Mouse (Mus musculus): Measurements from ENCODE around the gene Ctnnd1. TPM values are rescaled to one million over a fixed set of nuclear protein-coding genes. Genes with fewer than 3 reads are reported as not detected.

Ctnnd1 gene
- total RNA-seq, 1 experiment from 2014 or later = 24.5 TPM

DNA sequence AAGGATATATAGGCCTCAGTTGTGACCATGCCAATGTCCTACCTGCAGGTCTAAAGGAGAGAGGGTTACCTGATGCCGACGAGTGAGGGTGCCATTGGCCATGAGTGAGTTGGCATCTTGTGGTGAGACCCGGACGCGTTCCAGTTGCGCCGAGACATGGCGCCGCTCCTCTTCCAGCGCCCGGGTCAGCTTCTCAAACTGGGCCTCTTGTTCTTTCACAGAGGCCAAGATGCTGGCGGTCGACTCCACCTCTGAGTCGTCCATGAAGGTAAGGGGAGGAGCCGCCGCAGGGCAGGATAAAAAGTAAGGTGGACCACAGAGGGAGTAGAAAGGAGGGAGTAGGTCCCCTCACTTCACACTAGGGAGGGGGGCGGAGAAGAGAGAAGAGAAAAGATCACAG lies 26.4 kb downstream of the Ctnnd1 start:
- no peak for ATAC-seq (replicated peaks in 1 of 2; ENCODE audit: insufficient read depth in 1 of 2, low FRiP score in 2 of 2, low TSS enrichment in 1 of 2, low read depth in 1 of 2, poor library complexity in 2 of 2, severe bottlenecking in 2 of 2)

DNA sequence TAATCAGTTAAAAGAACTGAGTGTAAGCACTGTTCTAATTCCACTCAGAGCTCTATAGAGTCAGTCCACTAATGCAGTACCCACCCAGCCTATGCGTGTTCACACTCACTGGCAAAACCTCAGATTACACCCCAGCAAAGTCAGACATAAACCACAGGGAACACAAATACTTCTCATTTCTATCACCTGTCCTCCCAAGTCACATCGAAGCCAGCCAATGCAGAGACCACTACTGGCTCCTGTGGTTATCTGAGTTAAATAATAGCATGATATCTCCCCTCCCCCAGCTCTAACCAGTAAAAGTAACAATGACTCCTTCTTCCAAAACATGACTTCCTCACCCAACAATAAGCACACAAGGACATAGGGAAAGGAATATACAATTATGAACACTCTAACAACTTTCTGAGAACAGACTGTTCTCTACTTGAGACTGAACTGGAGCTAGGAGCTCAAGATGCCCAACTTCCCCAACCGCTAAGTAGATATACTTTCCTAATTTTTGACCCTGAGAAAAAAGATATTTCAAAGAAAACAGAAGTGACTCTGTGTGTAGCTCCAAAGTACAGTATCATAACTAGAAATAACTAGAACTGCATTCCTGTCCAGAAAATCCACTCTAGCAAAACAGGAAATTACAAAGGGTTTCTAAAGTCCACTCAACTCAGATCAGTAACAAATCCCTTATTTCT lies 27.0 kb downstream of the Ctnnd1 start:
- peak; percentile 43 to 46 for ATAC-seq (replicated peaks in 1 of 2; ENCODE audit: insufficient read depth in 1 of 2, low FRiP score in 2 of 2, low TSS enrichment in 1 of 2, low read depth in 1 of 2, poor library complexity in 2 of 2, severe bottlenecking in 2 of 2)

DNA sequence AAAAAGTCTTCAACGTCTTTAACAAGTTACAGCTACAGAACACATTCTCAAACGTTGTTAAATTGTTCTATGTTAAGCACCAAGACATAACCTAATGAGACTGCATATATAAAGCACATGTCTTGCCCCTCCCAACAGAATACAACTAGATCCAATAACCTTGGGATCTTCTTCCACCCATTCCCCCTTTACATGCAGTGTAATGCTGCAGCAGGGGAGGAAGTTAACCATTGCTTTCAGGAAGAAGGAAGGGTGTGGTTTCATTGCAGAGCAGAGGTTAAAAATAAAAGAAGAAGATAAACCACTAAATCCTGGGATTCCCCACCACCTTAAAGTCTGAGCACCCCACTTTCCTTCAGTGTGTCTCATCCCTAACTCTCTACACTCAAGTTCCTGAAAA lies 27.9 kb downstream of the Ctnnd1 start:
- ATAC-seq (replicated peaks in 1 of 2; ENCODE audit: insufficient read depth in 1 of 2, low FRiP score in 2 of 2, low TSS enrichment in 1 of 2, low read depth in 1 of 2, poor library complexity in 2 of 2, severe bottlenecking in 2 of 2) = peak; percentile 8 to 17; a peak in 1 of 4 replicates

DNA sequence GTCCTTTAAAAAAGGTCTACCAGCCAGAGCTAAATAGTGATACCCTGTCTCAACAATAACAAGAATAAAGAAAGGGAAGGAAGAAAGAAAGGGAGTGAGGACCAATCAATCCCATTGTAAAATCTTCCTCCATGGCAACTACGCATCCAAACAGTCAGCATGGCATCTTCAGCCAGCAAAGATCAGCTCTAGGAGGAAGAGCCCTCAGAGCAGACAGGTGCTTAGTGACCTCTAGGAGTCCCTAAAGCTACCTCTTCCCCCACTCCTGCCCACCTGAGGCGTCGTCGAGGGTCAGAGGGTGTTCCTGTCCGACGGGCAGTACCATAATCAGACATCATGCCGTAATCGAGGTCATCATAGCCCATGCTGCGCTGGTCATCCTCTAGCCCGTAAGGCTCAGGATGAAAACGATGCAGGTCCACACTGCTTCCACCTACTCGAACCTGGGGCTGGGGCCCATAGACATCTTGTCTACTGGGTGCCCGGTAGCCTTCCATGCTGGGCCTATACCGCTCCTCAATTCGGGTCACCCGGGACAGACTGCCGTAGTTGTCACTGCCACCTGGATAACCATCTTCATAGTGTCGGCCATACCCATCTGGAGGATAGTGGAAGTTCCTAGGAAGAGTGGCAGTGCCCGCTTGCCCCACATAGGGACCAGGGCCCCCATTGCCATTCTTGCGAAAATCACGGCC lies 30.8 kb downstream of the Ctnnd1 start:
- ATAC-seq (replicated peaks in 1 of 2; ENCODE audit: insufficient read depth in 1 of 2, low FRiP score in 2 of 2, low TSS enrichment in 1 of 2, low read depth in 1 of 2, poor library complexity in 2 of 2, severe bottlenecking in 2 of 2) = no peak

DNA sequence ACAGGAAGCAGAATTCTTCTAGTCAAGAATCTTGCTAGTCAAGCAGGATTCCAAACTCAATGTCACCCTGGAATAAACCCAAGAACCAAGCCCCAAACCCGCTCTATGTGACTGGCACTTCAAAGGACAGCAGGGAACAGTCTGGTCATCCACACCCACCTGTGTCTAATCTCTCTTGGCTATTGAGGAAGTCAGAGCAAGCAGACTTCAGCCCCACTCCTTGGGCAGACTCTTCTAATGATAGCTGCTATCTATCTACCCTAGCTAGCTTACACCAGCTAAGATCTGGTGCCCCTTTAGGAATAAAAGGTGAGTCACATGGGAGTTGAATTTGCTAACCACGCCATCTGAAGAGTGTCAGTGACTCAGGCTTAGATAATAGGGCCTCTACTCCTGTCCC lies 31.7 kb downstream of the Ctnnd1 start:
- ATAC-seq (replicated peaks in 1 of 2; ENCODE audit: insufficient read depth in 1 of 2, low FRiP score in 2 of 2, low TSS enrichment in 1 of 2, low read depth in 1 of 2, poor library complexity in 2 of 2, severe bottlenecking in 2 of 2) = no peak

DNA sequence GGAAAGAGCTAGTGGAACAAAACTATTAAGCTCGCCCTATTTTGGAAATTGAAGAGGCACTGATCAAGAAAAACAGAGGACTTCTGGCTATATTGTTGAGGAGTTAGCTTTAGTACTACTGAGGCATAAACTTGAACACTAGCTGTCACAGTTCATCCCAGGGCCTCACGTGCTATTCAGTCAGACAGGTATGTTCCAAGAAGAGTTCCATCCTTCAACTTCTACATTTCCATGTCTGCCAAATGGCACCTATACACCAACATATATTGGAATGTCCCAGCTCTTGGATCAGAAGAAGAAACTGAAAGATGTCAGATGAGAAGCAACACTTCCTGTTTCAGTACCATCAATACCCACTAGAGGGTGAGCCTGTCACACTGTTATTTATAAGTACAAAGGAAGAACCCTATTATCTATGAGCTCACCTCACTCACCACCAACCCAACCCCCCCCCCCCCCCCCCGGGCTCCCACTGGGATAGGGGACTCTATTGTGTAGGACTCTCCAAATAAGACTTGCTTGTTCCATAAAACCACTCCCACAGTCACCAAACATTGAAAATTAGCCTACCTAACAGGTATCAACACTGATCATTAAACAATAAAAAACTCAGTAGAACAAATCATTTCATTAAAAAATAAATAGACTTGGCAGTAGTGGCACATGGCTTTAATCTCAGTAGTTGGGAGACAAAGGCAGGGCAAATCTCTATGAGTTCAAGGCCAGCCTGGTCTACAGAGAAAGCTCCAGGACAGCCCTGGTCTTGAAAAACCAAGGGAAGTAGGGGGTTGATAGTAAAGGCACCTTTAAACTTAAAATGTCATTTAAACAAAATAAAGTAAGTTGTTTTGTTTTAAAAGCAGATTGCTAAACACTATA lies 32.7 kb downstream of the Ctnnd1 start:
- peak; percentile 75 to 87; a peak in 3 of 4 replicates for ATAC-seq (replicated peaks in 1 of 2; ENCODE audit: insufficient read depth in 1 of 2, low FRiP score in 2 of 2, low TSS enrichment in 1 of 2, low read depth in 1 of 2, poor library complexity in 2 of 2, severe bottlenecking in 2 of 2)

DNA sequence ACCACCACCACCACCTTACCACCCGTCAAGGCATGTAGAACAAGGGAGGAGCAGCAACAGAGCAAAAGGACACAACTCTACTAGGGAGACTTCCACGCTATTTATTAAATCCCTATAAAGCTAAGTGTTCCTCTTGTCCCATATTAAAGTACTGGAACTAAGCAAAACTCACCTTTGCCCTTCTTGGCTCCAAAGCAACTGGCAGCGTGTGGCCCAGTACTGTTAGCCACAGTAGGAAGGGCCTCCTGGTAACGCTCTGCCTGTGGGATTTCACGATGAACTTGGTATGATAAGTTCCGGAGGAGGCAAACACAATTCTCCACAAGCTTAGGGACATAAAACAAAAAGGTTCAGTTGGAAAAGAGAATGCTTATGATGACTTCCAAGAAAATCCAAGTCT lies 37.8 kb downstream of the Ctnnd1 start:
- ATAC-seq (replicated peaks in 1 of 2; ENCODE audit: insufficient read depth in 1 of 2, low FRiP score in 2 of 2, low TSS enrichment in 1 of 2, low read depth in 1 of 2, poor library complexity in 2 of 2, severe bottlenecking in 2 of 2) = no peak

DNA sequence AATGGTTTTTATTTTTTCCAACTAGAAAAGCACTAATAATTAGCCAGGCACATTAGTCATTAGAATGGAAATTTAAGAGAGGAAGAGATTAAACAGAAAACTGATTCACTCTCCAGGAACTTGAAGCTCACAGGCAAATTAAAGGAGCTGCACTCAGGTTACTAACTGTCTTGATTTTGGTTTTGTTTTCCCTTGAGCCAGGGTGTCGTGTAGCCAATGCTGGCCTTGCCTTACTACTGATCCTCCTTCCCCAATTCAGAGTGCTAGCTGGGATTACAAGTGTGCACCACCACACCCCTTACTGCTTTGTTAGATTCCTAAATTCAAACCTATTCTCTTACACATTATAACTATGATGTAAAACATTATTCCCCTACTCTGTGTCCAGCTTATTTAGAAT lies 42.7 kb downstream of the Ctnnd1 start:
- no peak for ATAC-seq (replicated peaks in 1 of 2; ENCODE audit: insufficient read depth in 1 of 2, low FRiP score in 2 of 2, low TSS enrichment in 1 of 2, low read depth in 1 of 2, poor library complexity in 2 of 2, severe bottlenecking in 2 of 2)

DNA sequence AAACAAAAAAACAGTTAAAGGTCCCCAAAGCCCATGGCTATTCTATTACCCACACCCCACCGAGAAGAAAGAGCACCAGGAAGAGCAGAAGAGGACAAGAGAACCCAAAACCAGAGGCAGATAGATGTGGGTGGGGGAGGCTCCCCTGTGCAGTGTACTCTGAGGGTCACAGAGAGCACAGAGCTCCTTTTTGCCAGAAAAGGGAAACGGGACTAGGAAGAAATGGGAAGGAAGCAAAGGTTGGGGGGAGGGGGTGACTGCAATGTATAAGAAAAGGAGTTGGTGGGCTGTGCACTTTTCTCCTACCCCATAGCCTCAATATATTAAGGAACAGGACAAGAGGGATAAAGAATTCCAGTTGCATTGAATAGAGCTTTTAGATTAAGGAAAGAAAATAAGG lies 49.6 kb downstream of the Ctnnd1 start:
- ATAC-seq (replicated peaks in 1 of 2; ENCODE audit: insufficient read depth in 1 of 2, low FRiP score in 2 of 2, low TSS enrichment in 1 of 2, low read depth in 1 of 2, poor library complexity in 2 of 2, severe bottlenecking in 2 of 2) = no peak

DNA sequence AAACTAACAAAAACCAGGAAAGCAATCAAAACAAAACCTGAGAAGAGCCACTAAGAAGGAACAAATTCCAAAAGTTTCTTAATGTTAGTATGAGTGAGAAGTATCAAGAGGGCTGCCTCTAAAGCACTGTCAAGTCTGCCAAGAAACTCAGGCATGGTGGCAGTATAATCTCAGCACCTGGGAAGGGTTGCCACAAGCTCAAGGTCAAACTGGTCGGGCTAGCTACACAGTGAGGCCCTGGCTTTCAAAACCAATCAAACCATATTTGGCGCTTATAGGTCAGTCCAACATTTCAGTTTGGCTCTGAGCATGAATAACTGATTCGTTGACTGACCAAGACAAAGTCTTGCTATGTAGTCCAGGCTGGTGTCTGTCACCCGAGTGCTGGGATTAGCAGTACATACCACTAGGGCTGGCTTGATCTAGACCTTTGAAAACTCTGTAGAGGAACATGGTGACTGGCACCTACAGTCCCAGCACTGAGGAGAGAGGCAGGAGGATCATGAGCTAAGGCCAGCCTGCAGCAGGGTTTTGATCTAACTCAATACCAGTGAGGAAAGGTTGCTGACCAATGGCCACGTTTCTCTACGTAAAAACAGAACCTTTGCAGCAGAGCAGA lies 51.2 kb downstream of the Ctnnd1 start:
- no peak for ATAC-seq (replicated peaks in 1 of 2; ENCODE audit: insufficient read depth in 1 of 2, low FRiP score in 2 of 2, low TSS enrichment in 1 of 2, low read depth in 1 of 2, poor library complexity in 2 of 2, severe bottlenecking in 2 of 2)

DNA sequence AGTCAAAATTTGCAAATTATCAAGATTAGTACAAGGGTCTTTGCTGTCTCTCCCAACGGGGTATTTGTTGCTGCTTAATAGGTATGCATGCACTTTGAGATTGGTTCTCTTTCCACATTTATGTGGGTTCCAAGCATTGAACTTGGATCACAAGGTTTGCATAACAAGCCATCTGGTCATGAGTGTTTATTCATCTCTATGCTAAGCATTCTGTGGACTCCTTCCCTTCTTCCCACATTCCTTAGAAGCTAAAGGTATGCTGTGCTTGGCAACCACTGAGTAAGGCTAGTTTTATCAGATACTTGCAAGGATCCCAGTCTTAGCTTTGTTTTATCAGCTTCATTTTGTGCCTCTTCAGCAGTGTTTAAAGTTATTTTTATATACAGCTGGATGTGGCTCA lies 53.4 kb downstream of the Ctnnd1 start:
- no peak for ATAC-seq (replicated peaks in 1 of 2; ENCODE audit: insufficient read depth in 1 of 2, low FRiP score in 2 of 2, low TSS enrichment in 1 of 2, low read depth in 1 of 2, poor library complexity in 2 of 2, severe bottlenecking in 2 of 2)

DNA sequence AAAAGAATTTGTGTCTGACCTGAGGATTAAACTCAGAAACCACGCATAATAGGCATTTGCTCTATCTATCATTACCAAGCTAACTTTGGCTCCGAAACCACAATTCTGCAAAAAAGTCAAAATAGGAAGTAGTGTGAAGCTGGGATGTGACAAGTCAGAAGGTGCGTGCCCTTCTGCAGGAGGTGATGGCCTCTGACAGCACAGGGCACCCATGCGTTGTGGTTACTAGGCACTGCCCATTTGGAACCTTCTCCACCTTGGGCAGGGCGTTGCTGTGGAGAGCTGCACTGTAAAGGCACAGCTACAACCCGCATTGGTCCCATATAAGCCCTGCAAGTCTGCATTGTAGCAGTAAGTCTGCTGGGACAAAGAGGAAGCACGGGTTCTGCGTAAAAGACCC lies 57.8 kb downstream of the Ctnnd1 start:
- peak; percentile 91 to 92 for ATAC-seq (replicated peaks in 1 of 2; ENCODE audit: insufficient read depth in 1 of 2, low FRiP score in 2 of 2, low TSS enrichment in 1 of 2, low read depth in 1 of 2, poor library complexity in 2 of 2, severe bottlenecking in 2 of 2)

DNA sequence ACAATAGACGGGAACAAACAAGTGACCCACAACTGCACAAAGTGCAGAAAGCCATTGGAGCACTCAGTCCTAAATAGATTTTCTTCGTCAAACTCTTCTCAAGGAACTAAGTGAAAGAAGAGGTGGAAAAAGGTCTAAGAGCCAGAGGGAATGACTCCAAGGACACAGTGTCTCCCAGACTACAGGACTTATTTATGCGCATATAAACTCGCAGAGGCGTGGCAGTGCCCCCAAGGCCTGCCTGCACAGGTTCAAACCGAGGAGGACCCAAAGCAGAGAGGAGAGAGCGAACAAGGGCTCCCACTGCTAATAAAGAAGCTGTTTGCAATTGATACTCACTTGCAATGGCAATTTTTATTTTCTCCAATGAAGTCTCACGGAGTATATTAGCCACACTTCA lies 64.9 kb downstream of the Ctnnd1 start:
- ATAC-seq (replicated peaks in 1 of 2; ENCODE audit: insufficient read depth in 1 of 2, low FRiP score in 2 of 2, low TSS enrichment in 1 of 2, low read depth in 1 of 2, poor library complexity in 2 of 2, severe bottlenecking in 2 of 2) = no peak

DNA sequence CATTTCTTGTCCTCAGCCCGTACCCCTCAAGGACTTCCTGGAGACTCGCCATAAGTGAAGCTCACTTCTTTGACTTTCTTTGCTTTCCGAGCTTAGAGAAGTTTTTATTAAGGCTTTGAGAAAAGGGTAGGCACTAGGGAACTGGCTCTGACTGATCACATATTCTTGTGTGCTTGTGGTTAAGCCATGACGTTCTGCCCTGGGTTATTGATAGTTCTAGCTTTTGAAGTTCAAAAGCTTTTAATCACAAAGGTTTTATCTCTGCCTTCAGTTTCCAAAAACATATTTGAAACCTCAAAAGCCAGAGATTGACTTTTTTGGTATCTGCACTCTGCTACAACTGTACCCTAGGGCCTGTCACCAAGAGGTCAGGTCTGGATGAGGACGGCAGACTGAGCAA lies 68.3 kb downstream of the Ctnnd1 start:
- no peak for ATAC-seq (replicated peaks in 1 of 2; ENCODE audit: insufficient read depth in 1 of 2, low FRiP score in 2 of 2, low TSS enrichment in 1 of 2, low read depth in 1 of 2, poor library complexity in 2 of 2, severe bottlenecking in 2 of 2)

DNA sequence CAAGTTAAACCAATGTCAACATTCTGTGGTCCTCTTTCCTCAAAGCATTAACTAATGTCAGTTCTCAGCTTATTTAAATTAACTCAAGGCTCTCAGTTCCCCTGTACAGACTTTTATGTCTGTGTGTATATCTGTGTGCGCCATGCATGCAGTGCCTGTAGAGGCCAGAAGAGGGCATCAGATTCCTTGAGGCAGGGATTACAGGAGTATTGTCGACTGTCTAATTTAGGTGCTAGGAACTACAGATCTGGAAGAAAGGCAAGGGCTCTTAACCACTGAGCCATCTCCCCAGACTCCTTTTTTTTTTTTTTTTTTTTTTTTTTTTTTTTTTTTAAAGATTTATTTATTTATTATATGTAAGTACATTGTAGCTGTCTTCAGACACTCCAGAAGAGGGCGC lies 69.4 kb downstream of the Ctnnd1 start:
- ATAC-seq (replicated peaks in 1 of 2; ENCODE audit: insufficient read depth in 1 of 2, low FRiP score in 2 of 2, low TSS enrichment in 1 of 2, low read depth in 1 of 2, poor library complexity in 2 of 2, severe bottlenecking in 2 of 2) = no peak

DNA sequence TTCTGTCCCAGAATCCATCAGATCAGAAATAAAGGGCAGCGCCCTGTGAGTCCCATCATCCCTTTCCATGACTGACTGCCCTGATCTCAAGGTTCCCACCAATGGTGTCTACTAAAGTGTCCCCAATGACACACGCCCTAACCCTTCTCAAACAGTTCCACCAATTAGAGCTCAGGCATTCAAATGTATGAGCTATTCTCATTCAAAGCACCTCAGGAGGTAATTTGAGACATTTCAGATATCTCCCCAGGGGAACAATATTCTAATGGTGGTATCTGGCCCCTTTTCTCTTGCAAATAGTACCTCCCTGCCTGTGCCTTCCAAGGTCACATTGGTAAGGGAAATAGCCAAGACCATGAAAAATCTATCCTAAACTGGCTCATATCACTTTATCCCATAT lies 71.3 kb downstream of the Ctnnd1 start:
- no peak for ATAC-seq (replicated peaks in 1 of 2; ENCODE audit: insufficient read depth in 1 of 2, low FRiP score in 2 of 2, low TSS enrichment in 1 of 2, low read depth in 1 of 2, poor library complexity in 2 of 2, severe bottlenecking in 2 of 2)

DNA sequence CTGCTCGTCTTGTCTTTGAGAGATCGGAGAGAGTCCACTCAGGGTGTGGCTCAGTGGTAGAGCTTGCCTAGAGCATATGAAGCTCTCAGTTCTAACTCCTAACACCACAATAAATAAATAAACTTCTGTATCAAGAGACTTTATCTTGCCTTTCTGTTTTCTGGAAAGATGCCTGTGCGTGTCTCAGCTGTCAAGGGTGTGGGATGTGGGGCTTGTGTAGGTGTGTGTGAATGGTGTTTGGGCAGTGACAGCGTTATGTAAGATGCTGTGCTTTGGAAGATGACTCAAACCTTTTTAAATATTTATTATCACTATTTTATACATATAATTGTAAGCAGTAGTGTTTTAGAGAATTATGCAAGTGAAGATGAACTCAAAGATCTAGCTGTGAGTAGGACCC lies 76.4 kb downstream of the Ctnnd1 start:
- no peak for ATAC-seq (replicated peaks in 1 of 2; ENCODE audit: insufficient read depth in 1 of 2, low FRiP score in 2 of 2, low TSS enrichment in 1 of 2, low read depth in 1 of 2, poor library complexity in 2 of 2, severe bottlenecking in 2 of 2)

Data from hematopoietic stem cell, adult 5-6 weeks (primary cell).